In genomic region chr11:83852501-83853211, GRCm38 (mm10) we compare ENCODE assay signal across 8 mouse cellular contexts. TPM values are rescaled to one million over a fixed set of nuclear protein-coding genes. Genes with fewer than 3 reads are reported as not detected.
A peak's percentile ranks its signal among the peaks of the same experiment; 100 is the strongest.
DNase-seq lines count a peak whose midpoint lies in the region; ATAC-seq and TF ChIP-seq lines count a peak whose summit lies in the region.

No protein-coding gene starts in this region.

- no peaks in the 10 kb centered on the region for H3K9me3 ChIP-seq in forebrain, postnatal 0 days (ENCODE audit: low read length)
- H3K9me3 ChIP-seq in forebrain, embryonic 12.5 days, result no peaks in the 10 kb centered on the region
- no peaks in the 10 kb centered on the region for H3K9me3 ChIP-seq in liver, embryonic 16.5 days (replicated peaks; ENCODE audit: control insufficient read depth, low read length)

- 1% methylated on average over 38 of the region's 38 CpGs for WGBS in forebrain, postnatal 0 days
- 1% methylated on average over 38 of the region's 38 CpGs for WGBS in forebrain, embryonic 12.5 days
- 2% methylated on average over 38 of the region's 38 CpGs for WGBS in liver, embryonic 16.5 days (ENCODE audit: insufficient replicate concordance)

- no peaks in the 10 kb centered on the region for H3K4me1 ChIP-seq in forebrain, postnatal 0 days (ENCODE audit: insufficient read depth)
- H3K4me1 ChIP-seq in forebrain, embryonic 12.5 days, result peaks cover 25% of the 10 kb centered on the region
- no peaks in the 10 kb centered on the region; the same call in 1 of the 2 replicates for H3K4me1 ChIP-seq in liver, embryonic 16.5 days (ENCODE audit: control insufficient read depth, low read depth, low read length)

- no peak overlapping the region for H3K27ac ChIP-seq in forebrain, postnatal 0 days (ENCODE audit: low read depth, low read length)
- H3K27ac ChIP-seq in forebrain, embryonic 12.5 days, result no peak overlapping the region
- peak overlapping the region; percentile 83 for H3K27ac ChIP-seq in liver, embryonic 16.5 days (ENCODE audit: low read length)

- H3K9ac ChIP-seq in forebrain, postnatal 0 days, result no peak overlapping the region
- no peak overlapping the region for H3K9ac ChIP-seq in forebrain, embryonic 12.5 days
- H3K9ac ChIP-seq in liver, embryonic 16.5 days (ENCODE audit: low read depth, low read length), result peak overlapping the region; percentile 45

- ATAC-seq in forebrain, postnatal 0 days, result no peak
- no peak for ATAC-seq in forebrain, embryonic 12.5 days (ENCODE audit: low FRiP score)
- ATAC-seq in liver, embryonic 16.5 days (ENCODE audit: low read depth), result 0 out of 2 replicates have a peak, but pooled peaks have one; percentile 31

- H3K4me2 ChIP-seq in forebrain, postnatal 0 days (ENCODE audit: low read depth), result no peak overlapping the region
- H3K4me2 ChIP-seq in forebrain, embryonic 12.5 days, result no peak overlapping the region
- peak overlapping the region; percentile 46 for H3K4me2 ChIP-seq in liver, embryonic 16.5 days (ENCODE audit: low read depth, low read length)

- TF ChIP-seq CTCF in forebrain, postnatal 0 days (IDR thresholded peaks at IDR 0.05; ENCODE audit: low read depth), result no peak

- no peak overlapping the region for H3K4me3 ChIP-seq in forebrain, postnatal 0 days (ENCODE audit: low read depth, low read length)
- no peak overlapping the region for H3K4me3 ChIP-seq in forebrain, embryonic 12.5 days (replicated peaks)
- H3K4me3 ChIP-seq in liver, embryonic 16.5 days (ENCODE audit: low read depth, low read length), result peak overlapping the region; percentile 48

- no peaks in the 10 kb centered on the region for H3K36me3 ChIP-seq in forebrain, postnatal 0 days (ENCODE audit: insufficient read depth)
- H3K36me3 ChIP-seq in forebrain, embryonic 12.5 days (replicated peaks), result no peaks in the 10 kb centered on the region
- H3K36me3 ChIP-seq in liver, embryonic 16.5 days (ENCODE audit: control insufficient read depth, insufficient read depth), result no peaks in the 10 kb centered on the region

- H3K27me3 ChIP-seq in forebrain, postnatal 0 days (ENCODE audit: insufficient read depth, low read length), result peaks cover 69% of the 10 kb centered on the region
- H3K27me3 ChIP-seq in forebrain, embryonic 12.5 days, result peaks cover 87% of the 10 kb centered on the region
- H3K27me3 ChIP-seq in liver, embryonic 16.5 days (ENCODE audit: control insufficient read depth, insufficient read depth, low read depth, low read length), result peaks cover 64% of the 10 kb centered on the region

- DNase-seq in forebrain, postnatal 0 days, result peak; percentile 46
- peak; percentile 43 for DNase-seq in ZHBTc4 (ENCODE audit: low read depth, low spot score)
- peak; percentile 67 for DNase-seq in kidney, adult 11 months
- no peak for DNase-seq in thymus, postnatal 0 days (ENCODE audit: low spot score)
- DNase-seq in layer of hippocampus, adult 9-11 months, result no peak
- no peak for DNase-seq in thymus, adult 18-20 months

RNA-seq across cellular contexts. Expression of gene Hnf1b, which starts 2.8 kb away (rescaled TPM):
- total RNA-seq in forebrain, postnatal 0 days (2014; rRNA removed), result 0.08 TPM in 1 of 2 replicates, not detected in the other
- polyA plus RNA-seq in forebrain, postnatal 0 days (2015; fragmentation: Nextera tagmentation; extraction: Ambion mirVana), result 0.15 and 0.27 TPM in 2 replicates
- not detected in 2 replicates for polyA plus RNA-seq in forebrain, embryonic 12.5 days (2016; fragmentation: Nextera tagmentation; extraction: Ambion mirVana)
- polyA plus RNA-seq in liver, embryonic 16.5 days (2015; fragmentation: Nextera tagmentation; extraction: Ambion mirVana), result 4.6 and 5.9 TPM in 2 replicates
- polyA plus RNA-seq in thymus, postnatal 0 days (2015; fragmentation: Nextera tagmentation; extraction: Ambion mirVana), result not detected in 2 replicates

Comparison
In these comparisons a context has a peak if more than half of its experiments do, and no peak if none do; other contexts are left out.
1. DNase-seq: peak in forebrain, postnatal 0 days (single experiment), ZHBTc4 (single experiment) and kidney, adult 11 months (single experiment); none in thymus, postnatal 0 days (single experiment), layer of hippocampus, adult 9-11 months (single experiment) and thymus, adult 18-20 months (0 of 2).